Mouse (Mus musculus) stomach, embryonic 14.5 days (tissue): Measurements from ENCODE around the gene Olfr1163. TPM values are rescaled to one million over a fixed set of nuclear protein-coding genes. Genes with fewer than 3 reads are reported as not detected.
"Not testable (repeated sequence)": the region's sequence is repeated elsewhere in the genome, so short reads cannot be mapped to it uniquely, and the experiment has no call there.

Experiments used
- ATAC-seq: fragments of 200-750 bp; cut with Nextera tagmentation; 2 replicates; pipeline ENCODE4 v1.8.0; 2017; ENCODE audit warnings: low read depth, moderate TSS enrichment; ENCODE audit not compliant: insufficient number of reproducible peaks, insufficient read depth, low FRiP score
- H3K27ac ChIP-seq: fragments of 300-500 bp; sonication (generic); 2 replicates; pipeline ENCODE4 v1.5.1; 2014; ENCODE audit warnings: mild to moderate bottlenecking, low read length, moderate library complexity, mixed read lengths
- H3K27me3 ChIP-seq: fragments of 300-500 bp; sonication (generic); 2 replicates; pipeline ENCODE4 v1.6.1; 2014; ENCODE audit warnings: low read length, control low read depth, mixed read lengths; ENCODE audit not compliant: control insufficient read depth, insufficient read depth
- H3K36me3 ChIP-seq: fragments of 300-500 bp; sonication (generic); 2 replicates; pipeline ENCODE4 v1.6.1; 2014; ENCODE audit warnings: mild to moderate bottlenecking, control low read depth, low read length, moderate library complexity, mixed read lengths; ENCODE audit not compliant: control insufficient read depth, insufficient read depth
- H3K4me1 ChIP-seq: fragments of 300-500 bp; sonication (generic); 2 replicates; pipeline ENCODE4 v1.6.1; 2014; ENCODE audit warnings: low read length, control low read depth, mixed read lengths; ENCODE audit not compliant: control insufficient read depth, insufficient read depth
- H3K4me2 ChIP-seq: fragments of 300-500 bp; sonication (generic); replicated peaks from 2 replicates; pipeline ENCODE4 v1.6.1; 2014; ENCODE audit warnings: low read depth, low read length, control low read depth
- H3K4me3 ChIP-seq: fragments of 300-500 bp; sonication (generic); 2 replicates; pipeline ENCODE4 v1.5.1; 2014; ENCODE audit warnings: low read depth, low read length, control low read depth
- H3K9ac ChIP-seq: fragments of 300-500 bp; sonication (generic); replicated peaks from 2 replicates; pipeline ENCODE4 v1.6.1; 2014; ENCODE audit warnings: low read depth, mild to moderate bottlenecking, control low read depth, low read length, moderate library complexity, mixed read lengths
- H3K9me3 ChIP-seq: fragments of 300-500 bp; sonication (generic); 2 replicates; pipeline ENCODE4 v1.6.1; 2016; ENCODE audit warnings: low read depth, low read length, control low read depth; ENCODE audit not compliant: control insufficient read depth
- WGBS: fragments of 180-500 bp; shearing (Covaris S2); extraction: QIAGEN DNeasy Blood & Tissue Kit; methylation state at CpG from one replicate; pipeline ENCODE4 v1.1.7; 2014; 5-methylcytosine and 5-hydroxymethylcytosine counted together
- polyA plus RNA-seq: library from polyadenylated mRNA; unstranded; fragments of >200 nt; fragmentation: Nextera tagmentation; extraction: Ambion mirVana; gene quantifications from 2 replicates; pipeline ENCODE4 v1.2.1, GENCODE M21; 2014

Gene Olfr1163
- polyA plus RNA-seq, result not detected in 2 replicates

- H3K27me3 ChIP-seq, result no peaks in the 10 kb centered on the region
- no peak within 1 kb of the TSS for H3K4me2 ChIP-seq
- no peaks in the 10 kb centered on the region for H3K4me1 ChIP-seq
- H3K4me3 ChIP-seq, result no peak within 1 kb of the TSS
- no peak within 1 kb of the TSS for H3K27ac ChIP-seq
- H3K9me3 ChIP-seq, result no peaks in the 10 kb centered on the region
- no peaks in the 10 kb centered on the region for H3K36me3 ChIP-seq
- ATAC-seq, result no peak
- no peak within 1 kb of the TSS for H3K9ac ChIP-seq
Observed at GRCm38 (mm10) chr2:88071730-88072129, at the start of gene Olfr1163. TSS of gene Olfr1163 (minus strand) at chr2:88071830.

GRCm38 (mm10) chr2:88093866-88094265, 22.2 kb upstream of the Olfr1163 start, which contains the start of gene Olfr1164:
TSS of gene Olfr1164 (minus strand) at chr2:88093966.
- no peaks in the 10 kb centered on the region for H3K36me3 ChIP-seq
- no peak within 1 kb of the TSS for H3K9ac ChIP-seq
- no peak within 1 kb of the TSS for H3K4me2 ChIP-seq
- 71% methylated on average over 4 of the region's 4 CpGs for WGBS
- no peak for ATAC-seq
- no peak within 1 kb of the TSS for H3K4me3 ChIP-seq
- no peaks in the 10 kb centered on the region for H3K4me1 ChIP-seq
- H3K27me3 ChIP-seq, result no peaks in the 10 kb centered on the region
- H3K9me3 ChIP-seq, result no peaks in the 10 kb centered on the region
- no peak within 1 kb of the TSS for H3K27ac ChIP-seq

GRCm38 (mm10) chr2:88063587-88063986, 8.0 kb downstream of the Olfr1163 start:
- no peak overlapping the region for H3K4me3 ChIP-seq
- no peaks in the 10 kb centered on the region for H3K9me3 ChIP-seq
- H3K4me2 ChIP-seq, result no peak overlapping the region
- no peak for ATAC-seq
- no peak overlapping the region for H3K27ac ChIP-seq
- H3K4me1 ChIP-seq, result no peaks in the 10 kb centered on the region
- no peaks in the 10 kb centered on the region for H3K36me3 ChIP-seq
- H3K27me3 ChIP-seq, result no peaks in the 10 kb centered on the region
- H3K9ac ChIP-seq, result no peak overlapping the region
- 86% methylated on average over 2 of the region's 2 CpGs for WGBS

- Histone ChIP-seq H3K36me3 (no peaks in the 10 kb centered on the region), H3K27ac (no peak within 1 kb of the TSS), H3K4me3 (no peak within 1 kb of the TSS), H3K27me3 (no peaks in the 10 kb centered on the region), H3K4me1 (no peaks in the 10 kb centered on the region), H3K4me2 (no peak within 1 kb of the TSS), H3K9me3 (no peaks in the 10 kb centered on the region), H3K9ac (no peak within 1 kb of the TSS)
- WGBS, result 87% methylated on average over 1 of the region's 1 CpGs
- ATAC-seq, result no peak
Observed at GRCm38 (mm10) chr2:88051029-88051428, 20.6 kb downstream of the Olfr1163 start, which contains the start of gene Olfr1162. TSS of gene Olfr1162 (minus strand) at chr2:88051129.

- Histone ChIP-seq H3K36me3 (no peaks in the 10 kb centered on the region), H3K4me3 (no peak within 1 kb of the TSS), H3K9me3 (no peaks in the 10 kb centered on the region), H3K4me1 (no peaks in the 10 kb centered on the region), H3K4me2 (no peak within 1 kb of the TSS), H3K27me3 (no peaks in the 10 kb centered on the region), H3K9ac (no peak within 1 kb of the TSS), H3K27ac (no peak within 1 kb of the TSS)
- ATAC-seq, result no peak
Observed at GRCm38 (mm10) chr2:88037599-88037998, 34.0 kb downstream of the Olfr1163 start, which contains the start of gene Olfr73. TSS of gene Olfr73 (minus strand) at chr2:88037699.

- H3K36me3 ChIP-seq, H3K9me3 ChIP-seq, H3K4me3 ChIP-seq, H3K27ac ChIP-seq, H3K9ac ChIP-seq, H3K4me2 ChIP-seq, H3K4me1 ChIP-seq, H3K27me3 ChIP-seq, ATAC-seq: not testable (repeated sequence)
- 65% methylated on average over 1 of the region's 1 CpGs for WGBS
Observed at GRCm38 (mm10) chr2:88022474-88022873, 49.2 kb downstream of the Olfr1163 start, which contains the start of gene Olfr1161. TSS of gene Olfr1161 (plus strand) at chr2:88022774.

Other genes with a start within 250 kb of the Olfr1163 start
- gene Olfr1148, start 241.3 kb downstream of the Olfr1163 start, polyA plus RNA-seq, result not detected in 2 replicates
- not detected in 2 replicates for gene Olfr1150-ps1, start 227.8 kb downstream of the Olfr1163 start, polyA plus RNA-seq
- not detected in 2 replicates for gene Olfr1151, start 216.0 kb downstream of the Olfr1163 start, polyA plus RNA-seq
- 0.06 TPM in 1 of 2 replicates, not detected in the other for gene Olfr1152, start 205.3 kb downstream of the Olfr1163 start, polyA plus RNA-seq
- gene Olfr1153, start 176.9 kb downstream of the Olfr1163 start, polyA plus RNA-seq, result not detected in 2 replicates
- gene Olfr1154, start 166.7 kb downstream of the Olfr1163 start, polyA plus RNA-seq, result not detected in 2 replicates
- not detected in 2 replicates for gene Olfr1155, start 126.7 kb downstream of the Olfr1163 start, polyA plus RNA-seq
- gene Olfr1156, start 118.7 kb downstream of the Olfr1163 start, polyA plus RNA-seq, result not detected in 2 replicates
- gene Olfr1157, start 103.5 kb downstream of the Olfr1163 start, polyA plus RNA-seq, result not detected in 2 replicates
- gene Olfr74, start 97.2 kb downstream of the Olfr1163 start, polyA plus RNA-seq, result not detected in 2 replicates
- gene Olfr1158, start 81.7 kb downstream of the Olfr1163 start, polyA plus RNA-seq, result not detected in 2 replicates
- not detected in 2 replicates for gene Olfr1160, start 63.6 kb downstream of the Olfr1163 start, polyA plus RNA-seq
- not detected in 2 replicates for gene Olfr1161, start 49.1 kb downstream of the Olfr1163 start, polyA plus RNA-seq
- gene Olfr73, start 34.1 kb downstream of the Olfr1163 start, polyA plus RNA-seq, result not detected in 2 replicates
- not detected in 2 replicates for gene Olfr1162, start 20.7 kb downstream of the Olfr1163 start, polyA plus RNA-seq
- not detected in 2 replicates for gene Olfr1164, start 22.1 kb upstream of the Olfr1163 start, polyA plus RNA-seq
- gene Olfr1166, start 56.4 kb upstream of the Olfr1163 start, polyA plus RNA-seq, result not detected in 2 replicates
- gene Olfr1167, start 83.4 kb upstream of the Olfr1163 start, polyA plus RNA-seq, result not detected in 2 replicates
- gene Olfr1168, start 110.0 kb upstream of the Olfr1163 start, polyA plus RNA-seq, result not detected in 2 replicates
- not detected in 2 replicates for gene Olfr1170, start 156.5 kb upstream of the Olfr1163 start, polyA plus RNA-seq
- not detected in 2 replicates for gene Olfr1173, start 208.0 kb upstream of the Olfr1163 start, polyA plus RNA-seq
- not detected in 2 replicates for gene Olfr1174-ps, start 243.3 kb upstream of the Olfr1163 start, polyA plus RNA-seq